Mouse (Mus musculus) limb, embryonic 13.5 days (tissue): ENCODE data around the gene Tmem178b. TPM values are rescaled to one million over a fixed set of nuclear protein-coding genes. Genes with fewer than 3 reads are reported as not detected.
A peak's percentile ranks its signal among the peaks of the same experiment; 100 is the strongest.

Experiments used
- ATAC-seq: fragments of 200-750 bp; cut with Nextera tagmentation; 2 replicates; pipeline ENCODE4 v1.8.0; 2017; ENCODE audit warnings: low read depth, moderate number of reproducible peaks, moderate TSS enrichment; ENCODE audit not compliant: low FRiP score
- H3K27ac ChIP-seq: fragments of 300-500 bp; sonication (generic); 2 replicates; pipeline ENCODE4 v1.5.1; 2015; ENCODE audit warnings: inconsistent platforms, mild to moderate bottlenecking, moderate library complexity
- H3K27me3 ChIP-seq: fragments of 300-500 bp; sonication (generic); 2 replicates; pipeline ENCODE4 v1.6.1; 2015; ENCODE audit warnings: mild to moderate bottlenecking, inconsistent platforms
- H3K36me3 ChIP-seq: fragments of 300-500 bp; sonication (generic); 2 replicates; pipeline ENCODE4 v1.6.1; 2015; ENCODE audit warnings: inconsistent platforms, mild to moderate bottlenecking, moderate library complexity
- H3K4me1 ChIP-seq: fragments of 300-500 bp; sonication (generic); 2 replicates; pipeline ENCODE4 v1.6.1; 2015; ENCODE audit warnings: inconsistent platforms
- H3K4me2 ChIP-seq: fragments of 300-500 bp; sonication (generic); replicated peaks from 2 replicates; pipeline ENCODE4 v1.6.1; 2015; ENCODE audit warnings: inconsistent platforms, mild to moderate bottlenecking, moderate library complexity
- H3K4me3 ChIP-seq: fragments of 300-500 bp; sonication (generic); 2 replicates; pipeline ENCODE4 v1.5.1; 2015; ENCODE audit warnings: moderate library complexity, mild to moderate bottlenecking, inconsistent platforms
- H3K9ac ChIP-seq: fragments of 300-500 bp; sonication (generic); 2 replicates; pipeline ENCODE4 v1.6.1; 2015; ENCODE audit warnings: mild to moderate bottlenecking, inconsistent platforms
- H3K9me3 ChIP-seq: fragments of 300-500 bp; sonication (generic); 2 replicates; pipeline ENCODE4 v1.6.1; 2016; ENCODE audit warnings: inconsistent platforms
- whole genome bisulfite sequencing: fragments of 180-500 bp; shearing (Covaris S2); methylation state at CpG from one replicate; pipeline ENCODE4 v1.1.7; 2015; 5-methylcytosine and 5-hydroxymethylcytosine counted together
- polyA plus RNA-seq: library from polyadenylated mRNA; unstranded; fragments of >200 nt; fragmentation: Nextera tagmentation; extraction: Ambion mirVana; gene quantifications from 2 replicates; pipeline ENCODE4 v1.2.1, GENCODE M21; 2015

Gene Tmem178b
- polyA plus RNA-seq, 1 experiment from 2014 or later, result 1.3 TPM

DNA sequence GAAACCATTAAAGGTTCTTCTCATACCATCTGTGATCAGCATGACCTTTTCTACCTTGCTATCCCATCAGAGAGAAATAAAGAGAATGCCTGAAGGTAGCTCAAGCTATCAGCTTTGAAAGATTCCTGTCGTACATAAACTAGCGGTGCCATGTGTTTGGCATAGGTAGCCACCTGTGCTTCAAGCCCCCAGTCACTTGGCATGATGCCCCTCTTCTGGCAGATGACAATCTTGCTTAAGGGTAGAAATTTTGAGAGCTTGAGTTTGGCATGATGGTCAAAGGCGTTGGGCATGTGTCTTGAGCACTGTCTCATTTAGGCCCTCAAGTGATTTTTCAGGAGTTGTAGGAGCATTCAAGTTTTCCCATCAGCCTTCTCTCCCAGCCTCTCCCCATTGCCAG lies 344.6 kb downstream of the Tmem178b start:
- no peak for ATAC-seq
- Histone ChIP-seq H3K4me2 (no peak overlapping the region), H3K4me3 (no peak overlapping the region), H3K27me3 (no peaks in the 10 kb centered on the region), H3K4me1 (no peaks in the 10 kb centered on the region), H3K9me3 (no peaks in the 10 kb centered on the region), H3K27ac (no peak overlapping the region), H3K36me3 (no peaks in the 10 kb centered on the region), H3K9ac (no peak overlapping the region)
- 84% methylated on average over 3 of the region's 3 CpGs for WGBS

GRCm38 (mm10) chr6:40220634-40221120 lies 347.6 kb downstream of the Tmem178b start:
- Histone ChIP-seq H3K36me3 (no peaks in the 10 kb centered on the region), H3K9me3 (no peaks in the 10 kb centered on the region), H3K4me1 (no peaks in the 10 kb centered on the region), H3K4me3 (no peak overlapping the region), H3K9ac (no peak overlapping the region), H3K27ac (no peak overlapping the region), H3K27me3 (no peaks in the 10 kb centered on the region), H3K4me2 (no peak overlapping the region)
- no peak for ATAC-seq

- Histone ChIP-seq H3K27me3 (no peaks in the 10 kb centered on the region), H3K4me1 (no peaks in the 10 kb centered on the region), H3K9ac (no peak overlapping the region), H3K4me2 (no peak overlapping the region), H3K4me3 (no peak overlapping the region), H3K27ac (no peak overlapping the region), H3K9me3 (no peaks in the 10 kb centered on the region), H3K36me3 (no peaks in the 10 kb centered on the region)
- ATAC-seq, result no peak
- WGBS, result 75% methylated on average over 11 of the region's 11 CpGs
Measured at GRCm38 (mm10) chr6:40225585-40226280, 352.7 kb downstream of the Tmem178b start.

GRCm38 (mm10) chr6:40228981-40229380 lies 355.9 kb downstream of the Tmem178b start:
- Histone ChIP-seq H3K4me1 (no peaks in the 10 kb centered on the region), H3K27ac (no peak overlapping the region), H3K27me3 (no peaks in the 10 kb centered on the region), H3K9ac (no peak overlapping the region), H3K4me3 (no peak overlapping the region), H3K4me2 (no peak overlapping the region), H3K36me3 (no peaks in the 10 kb centered on the region), H3K9me3 (no peaks in the 10 kb centered on the region)
- 86% methylated on average over 2 of the region's 2 CpGs for WGBS
- no peak for ATAC-seq

DNA sequence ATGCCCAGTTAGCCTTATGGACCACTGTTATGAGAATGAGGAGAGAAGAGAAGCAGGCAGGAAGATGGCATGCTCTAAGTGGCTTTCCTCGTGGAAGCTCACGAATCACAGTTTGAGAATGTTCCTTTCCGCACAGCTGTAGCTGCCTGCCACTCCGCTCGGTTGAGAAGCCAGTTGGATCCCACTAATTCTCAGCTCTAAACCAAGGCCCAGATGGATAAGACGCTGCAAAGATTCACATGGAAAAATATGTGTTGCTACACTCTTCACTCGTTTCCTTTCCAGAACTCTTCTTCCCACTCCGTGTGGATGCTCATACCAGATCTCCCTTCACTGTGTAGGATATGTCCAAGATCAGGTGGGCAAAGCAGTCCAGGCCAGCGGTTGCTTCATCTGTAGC lies 356.9 kb downstream of the Tmem178b start:
- Histone ChIP-seq H3K4me3 (no peak overlapping the region), H3K27ac (no peak overlapping the region), H3K9me3 (no peaks in the 10 kb centered on the region), H3K36me3 (no peaks in the 10 kb centered on the region), H3K27me3 (no peaks in the 10 kb centered on the region), H3K4me1 (no peaks in the 10 kb centered on the region), H3K4me2 (no peak overlapping the region), H3K9ac (no peak overlapping the region)
- no peak for ATAC-seq
- WGBS, result 91% methylated on average over 9 of the region's 9 CpGs

DNA sequence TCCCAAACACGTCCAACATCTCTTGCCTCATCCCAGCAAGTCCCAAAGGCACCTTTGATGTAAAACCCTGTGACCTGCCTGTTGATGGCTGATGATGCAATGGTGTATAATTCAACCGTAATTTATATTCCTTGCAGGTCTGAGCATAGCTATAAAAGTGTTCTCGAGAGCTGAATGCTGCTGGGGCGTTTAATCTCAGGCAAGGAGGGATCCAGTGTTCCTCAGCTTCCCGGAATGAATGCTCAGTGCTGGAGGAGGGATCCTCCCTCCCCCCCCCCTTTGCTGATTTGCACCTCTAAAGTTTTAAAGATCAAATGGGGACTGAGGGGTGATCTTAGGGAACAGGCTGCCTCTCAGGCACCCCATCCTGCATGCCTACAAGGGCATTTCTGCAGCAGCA lies 361.0 kb downstream of the Tmem178b start:
- Histone ChIP-seq H3K36me3 (no peaks in the 10 kb centered on the region), H3K27ac (no peak overlapping the region; the same call in 1 of the 2 replicates), H3K4me2 (no peak overlapping the region), H3K4me3 (no peak overlapping the region), H3K9me3 (no peaks in the 10 kb centered on the region), H3K27me3 (no peaks in the 10 kb centered on the region), H3K9ac (no peak overlapping the region), H3K4me1 (no peaks in the 10 kb centered on the region)
- WGBS, result 31% methylated on average over 5 of the region's 5 CpGs
- 0 out of 2 replicates have a peak, but pooled peaks have one; percentile 8 for ATAC-seq

- no peak overlapping the region for H3K4me2 ChIP-seq
- H3K9me3 ChIP-seq, result no peaks in the 10 kb centered on the region
- 34% methylated on average over 10 of the region's 10 CpGs for WGBS
- no peak overlapping the region for H3K4me3 ChIP-seq
- H3K27me3 ChIP-seq, result no peaks in the 10 kb centered on the region
- no peaks in the 10 kb centered on the region for H3K36me3 ChIP-seq
- H3K27ac ChIP-seq, result no peak overlapping the region
- H3K4me1 ChIP-seq, result no peaks in the 10 kb centered on the region
- H3K9ac ChIP-seq, result no peak overlapping the region
- ATAC-seq, result no peak; the same call in 1 of the 2 replicates
Measured at GRCm38 (mm10) chr6:40235793-40236470, 362.9 kb downstream of the Tmem178b start.

- Histone ChIP-seq H3K4me3 (no peak overlapping the region), H3K36me3 (no peaks in the 10 kb centered on the region), H3K4me2 (no peak overlapping the region), H3K27ac (no peak overlapping the region), H3K9ac (no peak overlapping the region), H3K4me1 (no peaks in the 10 kb centered on the region), H3K27me3 (no peaks in the 10 kb centered on the region), H3K9me3 (no peaks in the 10 kb centered on the region)
- 68% methylated on average over 13 of the region's 13 CpGs for WGBS
- ATAC-seq, result no peak
Measured at GRCm38 (mm10) chr6:40236841-40237765, 364.0 kb downstream of the Tmem178b start.

- Histone ChIP-seq H3K9me3 (no peaks in the 10 kb centered on the region), H3K4me3 (no peak overlapping the region), H3K4me1 (no peaks in the 10 kb centered on the region), H3K4me2 (no peak overlapping the region), H3K27me3 (no peaks in the 10 kb centered on the region), H3K36me3 (no peaks in the 10 kb centered on the region), H3K9ac (no peak overlapping the region), H3K27ac (no peak overlapping the region)
- WGBS, result 75% methylated on average over 3 of the region's 3 CpGs
- no peak for ATAC-seq
Measured at GRCm38 (mm10) chr6:40238857-40239256, 365.8 kb downstream of the Tmem178b start.

DNA sequence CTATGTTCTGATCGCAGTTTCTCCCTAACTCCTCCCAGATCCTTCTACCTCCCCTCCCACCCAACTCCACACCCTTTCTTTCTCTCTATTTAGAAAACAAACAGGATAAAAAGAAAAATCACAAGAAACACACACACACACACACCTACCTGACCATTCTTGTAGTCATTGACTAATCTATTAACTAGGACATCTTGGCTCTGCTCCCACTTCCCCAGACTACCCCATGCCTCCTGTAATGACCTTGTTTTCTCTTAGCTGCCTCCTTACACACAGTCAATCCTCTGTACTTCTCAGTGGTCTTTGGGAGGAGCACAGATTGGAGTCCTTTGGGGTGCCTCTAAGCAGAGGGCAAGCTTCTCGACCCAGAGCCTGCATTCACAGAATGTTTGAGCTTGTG lies 367.6 kb downstream of the Tmem178b start:
- Histone ChIP-seq H3K4me1 (no peaks in the 10 kb centered on the region), H3K36me3 (no peaks in the 10 kb centered on the region), H3K4me2 (no peak overlapping the region), H3K27ac (no peak overlapping the region), H3K4me3 (no peak overlapping the region), H3K9me3 (no peaks in the 10 kb centered on the region), H3K27me3 (no peaks in the 10 kb centered on the region), H3K9ac (no peak overlapping the region)
- ATAC-seq, result no peak
- WGBS, result 66% methylated on average over 2 of the region's 2 CpGs

- no peaks in the 10 kb centered on the region for H3K9me3 ChIP-seq
- H3K9ac ChIP-seq, result no peak overlapping the region
- H3K4me1 ChIP-seq, result no peaks in the 10 kb centered on the region
- H3K27ac ChIP-seq, result no peak overlapping the region
- H3K4me2 ChIP-seq, result no peak overlapping the region
- H3K4me3 ChIP-seq, result no peak overlapping the region
- H3K36me3 ChIP-seq, result no peaks in the 10 kb centered on the region
- 94% methylated on average over 17 of the region's 17 CpGs for WGBS
- no peak for ATAC-seq
- no peaks in the 10 kb centered on the region for H3K27me3 ChIP-seq
Measured at GRCm38 (mm10) chr6:40247398-40247946, 374.4 kb downstream of the Tmem178b start.

- no peak overlapping the region for H3K27ac ChIP-seq
- no peak overlapping the region for H3K9ac ChIP-seq
- H3K9me3 ChIP-seq, result no peaks in the 10 kb centered on the region
- H3K4me2 ChIP-seq, result no peak overlapping the region
- no peak overlapping the region for H3K4me3 ChIP-seq
- H3K36me3 ChIP-seq, result no peaks in the 10 kb centered on the region
- H3K27me3 ChIP-seq, result no peaks in the 10 kb centered on the region
- no peak for ATAC-seq
- no peaks in the 10 kb centered on the region for H3K4me1 ChIP-seq
Measured at GRCm38 (mm10) chr6:40249939-40250338, 376.9 kb downstream of the Tmem178b start.
